Mouse (Mus musculus) left cerebral cortex, postnatal 4 days (tissue): ENCODE measurements around the gene Exoc2. TPM values are rescaled to one million over a fixed set of nuclear protein-coding genes. Genes with fewer than 3 reads are reported as not detected.

Source experiments
- DNase-seq: peaks from one replicate; pipeline ENCODE4 v3.0.0-alpha.2; 2022
- intact Hi-C: fragments of 180-260 bp; cut with DNase I; formaldehyde crosslinking; loops from one replicate; pipeline ENCODE4 v1.15.1; 2025
- total RNA-seq, 2 experiments: library from RNA; stranded (reverse); gene quantifications; 2 replicates each; pipeline ENCODE4 v1.2.3; 2021

Exoc2 gene
- total RNA-seq, 2 experiments from 2014 or later, result 62.9 to 66.2 TPM

DNA sequence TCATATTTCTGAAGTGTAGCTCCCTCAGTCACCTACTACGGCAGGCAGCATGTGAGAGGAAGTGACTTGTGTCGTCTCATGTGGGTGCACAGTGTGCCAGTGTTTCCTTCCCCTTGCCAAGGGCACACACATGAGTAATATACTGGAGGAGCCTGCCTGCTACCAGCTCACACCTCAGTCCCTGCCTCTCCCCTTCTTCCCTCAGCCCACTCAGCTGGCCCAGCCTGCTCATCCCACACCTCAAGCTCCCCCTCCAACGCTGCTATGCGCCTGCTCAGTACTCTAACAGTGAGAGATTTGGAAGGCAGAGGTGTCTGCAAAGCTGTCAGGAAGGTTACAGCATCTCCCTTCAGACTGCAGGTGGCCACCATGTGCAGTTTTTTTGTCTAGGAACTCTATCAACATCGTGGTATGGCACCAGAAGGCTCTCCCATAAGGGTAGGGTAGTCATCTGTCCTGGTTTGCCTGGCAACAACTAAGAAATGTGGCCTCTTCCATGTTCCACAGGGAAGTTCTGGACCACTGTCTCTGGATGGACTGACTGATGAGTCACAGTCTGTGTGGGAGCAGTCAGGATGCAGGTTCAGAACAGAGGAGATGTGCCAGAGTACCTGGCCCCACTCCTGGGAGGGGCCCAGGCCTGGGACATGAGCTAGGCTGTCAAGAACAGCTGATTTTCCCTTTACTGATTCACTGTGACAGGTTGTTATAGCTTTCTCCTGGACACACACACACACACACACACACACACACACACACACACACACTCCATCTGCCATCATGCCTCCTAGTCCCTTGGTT lies 187.5 kb downstream of the Exoc2 start:
- intact Hi-C loops, result no loop called here
- peak; percentile 15 for DNase-seq

DNA sequence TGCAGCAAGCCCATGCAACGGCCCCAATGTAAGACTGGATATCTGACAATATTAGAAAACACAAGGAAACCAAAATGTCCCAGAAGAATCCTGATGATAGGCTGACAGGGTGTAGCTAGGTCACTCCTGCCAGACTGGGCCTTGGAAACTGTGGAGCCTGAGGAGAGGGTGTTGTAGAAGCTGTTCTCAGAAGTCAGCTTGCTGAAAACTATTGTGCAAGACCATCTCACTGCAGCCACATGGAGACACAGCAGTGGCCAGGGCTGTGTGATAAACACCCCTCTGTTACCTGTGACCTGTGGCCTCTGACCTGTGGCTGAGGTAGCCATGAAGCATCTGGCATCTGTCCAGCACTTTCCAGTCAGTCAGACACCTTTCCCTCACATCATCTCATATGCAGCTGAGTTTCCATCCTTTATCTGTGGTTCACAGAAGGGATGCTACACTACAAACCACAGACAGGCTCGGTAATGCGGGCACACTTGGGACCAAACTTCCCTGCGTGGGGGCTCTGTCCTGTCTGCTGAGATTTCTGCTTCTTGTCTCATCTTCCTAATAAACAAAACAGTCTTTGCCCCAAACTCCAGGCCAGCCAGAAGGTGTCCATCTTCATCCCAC lies 188.4 kb downstream of the Exoc2 start:
- no peak for DNase-seq
- intact Hi-C loops, result no loop called here

DNA sequence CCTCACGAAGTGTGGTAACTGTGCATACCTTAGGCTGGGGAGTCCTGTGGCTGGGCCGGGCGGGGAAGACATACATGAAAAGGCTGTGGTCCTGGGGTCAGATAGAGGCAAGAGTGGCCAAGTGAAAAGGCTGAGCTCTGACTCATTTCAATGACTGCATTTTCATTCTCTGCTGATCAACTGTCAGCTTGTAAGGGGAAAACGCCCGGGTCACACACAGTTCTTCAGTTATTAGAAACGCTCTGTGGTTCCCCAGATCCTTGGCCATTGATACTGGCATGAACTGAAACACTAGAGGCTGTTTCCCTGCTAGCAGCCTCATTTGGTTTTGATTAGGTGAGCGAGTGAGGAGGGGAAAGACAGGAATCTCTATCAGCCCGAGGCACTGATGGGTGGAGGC lies 191.5 kb downstream of the Exoc2 start:
- DNase-seq, result no peak
- intact Hi-C loops, result no loop called here

DNA sequence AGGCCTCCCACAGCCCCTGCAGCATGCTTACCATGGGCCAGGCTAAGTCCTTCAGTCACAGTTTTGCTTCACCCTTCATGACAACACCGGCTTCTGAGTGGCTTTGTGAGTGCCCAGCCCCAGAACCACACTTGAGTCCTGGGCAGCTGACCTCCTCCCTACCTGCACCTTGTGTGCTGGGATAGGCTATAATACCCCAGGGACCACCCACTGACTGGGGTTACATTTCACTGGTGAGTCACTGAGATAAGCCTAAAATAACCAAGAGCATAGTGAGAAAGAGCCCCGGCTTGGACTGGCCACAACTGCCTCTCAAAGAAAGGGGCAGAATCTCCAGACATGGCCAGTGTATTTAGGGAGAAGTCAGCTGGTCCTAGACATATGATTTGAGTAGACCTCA lies 192.0 kb downstream of the Exoc2 start:
- intact Hi-C loops, result no loop called here
- DNase-seq, result no peak

DNA sequence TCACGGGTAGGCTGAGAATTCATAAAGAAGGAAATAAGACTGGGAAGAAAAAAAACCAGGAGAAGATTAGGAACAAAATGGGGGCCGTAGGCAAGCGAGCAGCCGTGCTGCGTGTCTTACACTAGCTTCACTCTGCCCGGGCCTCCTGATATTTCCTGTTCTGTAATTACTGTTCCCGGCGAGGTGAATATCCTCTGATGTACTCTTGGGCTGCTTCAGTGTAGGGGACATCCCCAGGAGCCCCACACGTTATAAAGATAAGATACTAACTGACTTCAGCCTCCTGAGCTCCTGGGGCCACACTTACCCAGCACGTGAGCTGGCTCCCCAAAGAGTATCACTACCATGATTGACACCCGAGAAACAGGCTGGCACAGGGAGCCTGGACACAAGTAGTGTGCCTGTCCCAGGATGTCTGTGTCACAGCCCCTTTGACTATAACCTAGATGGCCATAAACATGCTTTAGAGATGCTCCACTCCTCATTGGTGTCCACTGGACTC lies 196.2 kb downstream of the Exoc2 start:
- DNase-seq, result no peak
- intact Hi-C loops, result no loop called here

DNA sequence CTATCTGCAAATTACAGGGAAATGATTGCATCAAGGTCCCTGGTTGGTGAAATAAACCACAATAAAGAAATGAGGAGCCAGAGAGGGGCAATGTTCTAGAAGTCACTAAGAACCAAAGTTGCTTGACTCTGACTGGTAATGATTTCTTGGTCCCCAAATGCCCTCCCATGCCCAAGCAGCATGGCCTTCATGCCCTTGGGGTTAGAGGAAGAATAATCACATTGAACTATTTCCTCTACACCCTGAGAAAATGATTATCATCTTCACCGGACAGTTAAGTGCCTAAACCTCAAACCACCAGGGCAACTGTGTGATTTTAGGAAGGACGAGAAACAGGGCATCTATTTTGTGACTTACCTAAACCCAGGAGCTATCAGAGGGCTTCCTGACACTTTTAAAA lies 197.9 kb downstream of the Exoc2 start:
- no peak for DNase-seq
- intact Hi-C loops, result no loop called here

DNA sequence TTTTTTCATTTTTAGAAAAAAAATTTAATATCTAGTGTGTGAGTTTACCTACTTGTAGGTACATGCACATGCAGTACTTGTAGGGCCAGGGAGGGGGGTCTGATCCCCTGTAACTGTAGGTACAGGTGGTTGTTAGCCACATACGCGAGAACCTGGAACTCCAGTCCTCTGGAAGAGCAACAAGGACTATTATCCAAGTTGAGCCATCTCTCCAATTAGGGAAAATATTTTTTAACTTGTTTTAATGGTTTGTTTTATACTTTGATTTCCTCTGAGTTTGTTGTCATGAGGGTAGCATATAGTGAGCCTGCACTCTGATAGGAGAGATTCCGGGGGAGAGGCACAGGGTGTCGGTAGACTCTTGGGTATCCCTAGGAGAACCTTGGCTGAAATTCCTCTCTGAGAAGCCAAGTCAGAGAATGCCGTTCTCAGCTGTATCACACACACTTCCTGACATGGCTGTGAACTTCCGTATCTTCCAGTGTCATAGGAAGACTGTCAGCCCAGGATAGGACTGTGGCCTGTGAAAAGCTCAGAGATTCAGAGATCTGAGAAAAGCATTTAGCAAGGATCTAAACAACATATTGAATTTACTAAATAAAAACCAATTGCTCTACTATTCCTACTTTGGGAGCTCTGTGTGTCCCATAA lies 206.3 kb downstream of the Exoc2 start:
- intact Hi-C loops, result no loop called here
- no peak for DNase-seq

DNA sequence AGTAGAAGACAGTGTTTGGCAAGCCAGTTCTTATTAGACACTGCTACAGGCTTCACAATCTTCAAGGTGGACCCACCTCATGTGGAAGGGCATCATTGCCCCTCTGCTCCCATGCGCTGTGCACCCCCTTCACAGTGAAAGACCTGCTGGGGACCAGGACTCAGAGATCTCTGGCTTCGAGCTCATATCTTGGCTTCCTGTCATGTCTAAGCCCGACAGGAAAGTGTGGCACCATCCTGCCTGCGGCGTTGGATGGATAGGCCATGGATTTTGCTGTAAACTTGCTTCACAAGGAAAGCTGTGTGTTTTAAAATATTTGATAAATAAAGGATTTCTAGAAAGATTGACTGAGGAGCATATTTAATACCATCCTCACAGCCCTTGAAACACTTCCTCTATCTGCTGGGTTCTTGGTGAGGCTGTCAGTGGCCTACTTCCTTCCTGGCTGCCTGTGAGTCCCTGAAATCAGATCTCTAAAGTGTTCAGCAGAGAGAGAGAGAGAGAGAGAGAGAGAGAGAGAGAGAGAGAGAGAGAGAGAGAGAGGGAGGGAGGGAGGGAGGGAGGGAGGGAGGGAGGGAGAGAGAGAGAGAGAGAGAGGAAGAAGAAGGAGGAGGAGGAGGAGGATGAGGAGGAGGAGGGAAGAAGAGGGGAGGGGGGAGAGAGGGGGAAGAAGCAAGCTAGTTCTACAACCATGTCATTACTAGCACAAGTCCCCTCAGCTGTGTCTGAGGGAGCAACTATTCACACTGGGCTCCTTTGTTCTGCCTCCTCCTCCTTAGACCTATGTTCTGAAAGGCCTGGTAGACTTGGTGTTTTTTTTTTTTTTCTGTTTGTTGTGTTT lies 207.0 kb downstream of the Exoc2 start:
- intact Hi-C loops, result no loop called here
- no peak for DNase-seq

DNA sequence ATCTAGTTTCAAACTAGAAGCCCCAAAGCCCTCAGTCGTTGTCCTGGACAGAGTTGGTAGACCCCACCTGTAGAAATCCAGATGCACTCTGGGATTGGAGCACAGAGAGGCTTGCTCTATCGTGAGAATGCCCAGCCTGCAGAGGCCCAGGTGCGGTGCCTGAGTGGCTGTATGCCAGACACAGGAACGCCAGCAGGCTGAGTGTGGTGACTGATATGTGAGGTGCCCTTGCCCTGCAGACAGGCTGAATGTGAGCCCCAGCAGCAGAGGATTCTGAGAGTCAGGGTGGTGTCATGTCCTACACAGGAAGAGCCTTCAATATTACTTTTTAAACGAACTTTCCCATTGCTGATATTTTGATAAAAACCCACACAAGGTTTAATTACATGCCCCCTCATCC lies 208.0 kb downstream of the Exoc2 start:
- intact Hi-C loops, result no loop called here
- DNase-seq, result no peak

DNA sequence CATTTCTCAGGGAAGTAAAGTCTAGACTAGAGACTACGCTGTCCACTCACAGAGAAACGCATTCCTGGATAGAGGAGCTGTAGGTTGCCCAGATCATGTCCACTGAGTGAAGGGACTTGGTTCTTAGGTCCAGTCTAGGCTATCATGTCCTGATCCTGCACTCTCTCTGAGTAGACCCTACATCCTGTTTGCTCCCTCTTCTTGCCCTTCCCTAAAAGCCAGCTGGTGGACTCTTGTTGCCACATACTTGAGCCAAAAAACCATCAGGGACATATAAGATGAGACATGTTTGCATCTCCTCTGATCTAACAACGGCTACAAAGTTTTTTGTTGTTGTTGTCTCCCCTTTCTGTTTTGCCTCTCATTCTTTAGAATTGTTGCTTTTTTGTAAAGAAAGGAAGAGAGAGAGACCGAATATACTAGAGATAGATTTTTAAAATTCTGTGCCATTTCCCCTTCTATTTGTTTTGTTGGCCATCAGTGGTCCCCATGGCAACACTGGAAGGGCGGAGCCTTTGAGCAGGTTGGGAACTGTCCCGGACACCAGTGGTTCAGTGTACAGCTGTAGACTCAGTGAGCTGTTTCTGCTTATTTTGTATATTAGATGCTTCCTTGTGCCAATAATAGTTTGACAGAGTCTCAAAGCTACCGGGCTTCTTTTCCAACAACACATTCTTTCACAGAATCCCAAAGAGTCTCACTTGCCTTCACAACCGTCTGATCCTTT lies 209.7 kb downstream of the Exoc2 start:
- DNase-seq, result no peak
- intact Hi-C loops, result no loop called here

Other genes with a start within 250 kb of the Exoc2 start
- under 1 TPM in 1 of 2 experiments, not detected in 1; 0.16 TPM for gene Irf4, start 224.9 kb downstream of the Exoc2 start, total RNA-seq
- gene Hus1b, start 26.3 kb downstream of the Exoc2 start, total RNA-seq, result 1 to 10 TPM; 1.0 to 1.2 TPM
- under 1 TPM; 0.20 to 0.28 TPM for gene Gm5447, start 111 bp upstream of the Exoc2 start, total RNA-seq